Comparison of ENCODE assay signal across 12 mouse cellular contexts in genomic region chr13:119695676-119696075, GRCm38 (mm10). TPM values are rescaled to one million over a fixed set of nuclear protein-coding genes. Genes with fewer than 3 reads are reported as not detected.
DNase-seq lines count a peak whose midpoint lies in the region; ATAC-seq and TF ChIP-seq lines count a peak whose summit lies in the region.
"Had no signal": no experiment of that assay in that cellular context is flagged by ENCODE, and none has a peak within 500 bp of the region (broad histone marks: within the 10 kb centered on the region; RNA-seq: fewer than 3 reads in every experiment).

No protein-coding gene starts in this region.

- H3K27me3 ChIP-seq in limb, embryonic 13.5 days = no peaks in the 10 kb centered on the region
- no peaks in the 10 kb centered on the region for H3K27me3 ChIP-seq in limb, embryonic 10.5 days (ENCODE audit: low read depth, poor library complexity, severe bottlenecking)
- no peaks in the 10 kb centered on the region for H3K27me3 ChIP-seq in hindbrain, postnatal 0 days (ENCODE audit: insufficient read depth, low read length)
- no peaks in the 10 kb centered on the region for H3K27me3 ChIP-seq in stomach, embryonic 15.5 days (replicated peaks)
- H3K27me3 ChIP-seq: CH12.LX had no signal

- peaks cover 20% of the 10 kb centered on the region for H3K36me3 ChIP-seq in limb, embryonic 13.5 days
- peaks cover 71% of the 10 kb centered on the region for H3K36me3 ChIP-seq in limb, embryonic 10.5 days
- peaks cover 10% of the 10 kb centered on the region; the same call in 1 of the 2 replicates for H3K36me3 ChIP-seq in hindbrain, postnatal 0 days (ENCODE audit: insufficient read depth, low read length)
- peaks cover 11% of the 10 kb centered on the region for H3K36me3 ChIP-seq in stomach, embryonic 15.5 days

- H3K9ac ChIP-seq in limb, embryonic 13.5 days = peak overlapping the region; percentile 31; the same call in 1 of the 2 replicates
- H3K9ac ChIP-seq in hindbrain, postnatal 0 days (replicated peaks; ENCODE audit: low read length) = no peak overlapping the region
- no peak overlapping the region for H3K9ac ChIP-seq in stomach, embryonic 15.5 days

- H3K4me3 ChIP-seq in limb, embryonic 13.5 days = no peak overlapping the region
- H3K4me3 ChIP-seq in limb, embryonic 10.5 days = no peak overlapping the region
- peak overlapping the region; percentile 31 for H3K4me3 ChIP-seq in brown adipose tissue, adult 24 weeks (ENCODE audit: insufficient read depth, low read depth, low read length)
- no peak overlapping the region for H3K4me3 ChIP-seq in hindbrain, postnatal 0 days (ENCODE audit: low read length)
- H3K4me3 ChIP-seq in stomach, embryonic 15.5 days (replicated peaks) = no peak overlapping the region
- H3K4me3 ChIP-seq: erythroblast, embryonic 14.5 days had no signal

- TF ChIP-seq CTCF in hindbrain, postnatal 0 days (IDR thresholded peaks at IDR 0.05; ENCODE audit: low read depth) = no peak

- H3K9me3 ChIP-seq in limb, embryonic 13.5 days = no peaks in the 10 kb centered on the region
- no peaks in the 10 kb centered on the region for H3K9me3 ChIP-seq in limb, embryonic 10.5 days (replicated peaks)
- H3K9me3 ChIP-seq in hindbrain, postnatal 0 days (ENCODE audit: low read length) = no peaks in the 10 kb centered on the region
- no peaks in the 10 kb centered on the region for H3K9me3 ChIP-seq in stomach, embryonic 15.5 days

- no peak overlapping the region for H3K4me2 ChIP-seq in limb, embryonic 13.5 days (replicated peaks)
- H3K4me2 ChIP-seq in hindbrain, postnatal 0 days (ENCODE audit: low read depth, low read length) = peak overlapping the region; percentile 36; the same call in 1 of the 2 replicates
- H3K4me2 ChIP-seq in stomach, embryonic 15.5 days = no peak overlapping the region

- WGBS in limb, embryonic 13.5 days = 59% methylated on average over 4 of the region's 4 CpGs
- 75% methylated on average over 4 of the region's 4 CpGs for WGBS in limb, embryonic 10.5 days
- 65% methylated on average over 4 of the region's 4 CpGs for WGBS in hindbrain, postnatal 0 days
- 58% methylated on average over 4 of the region's 4 CpGs for WGBS in stomach, embryonic 15.5 days

- peaks cover 38% of the 10 kb centered on the region for H3K4me1 ChIP-seq in limb, embryonic 13.5 days
- H3K4me1 ChIP-seq in limb, embryonic 10.5 days = peaks cover 14% of the 10 kb centered on the region; the same call in 1 of the 2 replicates
- peaks cover 8% of the 10 kb centered on the region for H3K4me1 ChIP-seq in brown adipose tissue, adult 24 weeks (ENCODE audit: control insufficient read depth, insufficient read depth, insufficient read length, low read length)
- H3K4me1 ChIP-seq in hindbrain, postnatal 0 days (ENCODE audit: insufficient read depth, low read length) = peaks cover 18% of the 10 kb centered on the region; the same call in 1 of the 2 replicates
- H3K4me1 ChIP-seq in stomach, embryonic 15.5 days = peaks cover 16% of the 10 kb centered on the region; the same call in 1 of the 2 replicates

- no peak for DNase-seq in limb, embryonic 10.5 days (ENCODE audit: low spot score)
- no peak for DNase-seq in hindbrain, postnatal 0 days (ENCODE audit: low spot score)
- DNase-seq in gastrocnemius, postnatal 14 days = no peak
- DNase-seq in left cerebral cortex, adult 8-10 months (ENCODE audit: low spot score in 2 of 2) = no peak
- DNase-seq: cerebellum, postnatal 14 days; gastrocnemius, postnatal 10 days had no signal

- intact Hi-C loops in gastrocnemius, postnatal 14 days (cut with DNase I; ENCODE audit: low total_unique reads) = no loop called here

- no peak overlapping the region for H3K27ac ChIP-seq in limb, embryonic 13.5 days
- no peak overlapping the region for H3K27ac ChIP-seq in limb, embryonic 10.5 days
- H3K27ac ChIP-seq in brown adipose tissue, adult 24 weeks (replicated peaks; ENCODE audit: low read depth, low read length) = 0 out of 2 replicates have a peak overlapping the region, but pooled peaks have one; percentile 59
- no peak overlapping the region for H3K27ac ChIP-seq in hindbrain, postnatal 0 days
- peak overlapping the region; percentile 21; the same call in 1 of the 2 replicates for H3K27ac ChIP-seq in stomach, embryonic 15.5 days

- no peak for ATAC-seq in limb, embryonic 13.5 days (ENCODE audit: low FRiP score, low read depth)
- no peak for ATAC-seq in hindbrain, postnatal 0 days
- ATAC-seq in stomach, embryonic 15.5 days (ENCODE audit: insufficient read depth, low FRiP score, low read depth) = no peak
- ATAC-seq: inflammation-experienced regulatory T-cells, adult 6 months had no signal

RNA-seq across cellular contexts. Expression of gene Hmgcs1, which starts 5.5 kb away (rescaled TPM):
- 146 and 148 TPM in 2 replicates for polyA plus RNA-seq in limb, embryonic 13.5 days (2015; fragmentation: Nextera tagmentation; extraction: Ambion mirVana)
- polyA plus RNA-seq in limb, embryonic 10.5 days (2016; fragmentation: Nextera tagmentation; extraction: Ambion mirVana) = 195 and 225 TPM in 2 replicates
- 191 and 228 TPM in 2 replicates for polyA plus RNA-seq in brown adipose tissue, adult 24 weeks (2012; ENCODE audit: insufficient read depth, insufficient read length, missing spikeins)
- 230 and 254 TPM in 2 replicates for total RNA-seq in hindbrain, postnatal 0 days (2014; rRNA removed)
- polyA plus RNA-seq in hindbrain, postnatal 0 days (2015; fragmentation: Nextera tagmentation; extraction: Ambion mirVana) = 376 and 384 TPM in 2 replicates
- 183 and 196 TPM in 2 replicates for polyA plus RNA-seq in stomach, embryonic 15.5 days (2015; fragmentation: Nextera tagmentation; extraction: Ambion mirVana)
- 10 to 100 TPM; 32.3 to 49.3 TPM for total RNA-seq in gastrocnemius, postnatal 14 days (2021)
- total RNA-seq in left cerebral cortex, adult 8-10 months (2022) = 100 to 1,000 TPM; 247 to 305 (median 289) TPM

Comparison
In these comparisons a context has a peak if more than half of its experiments do, and no peak if none do; other contexts are left out.
1. H3K27ac ChIP-seq: peak in brown adipose tissue, adult 24 weeks (single experiment) and stomach, embryonic 15.5 days (single experiment); none in limb, embryonic 13.5 days (single experiment), limb, embryonic 10.5 days (single experiment) and hindbrain, postnatal 0 days (single experiment).